Mouse (Mus musculus) kidney, postnatal 14 days (tissue): ENCODE measurements at regions not wholly inside any gene's neighbourhood (a gene's known extent, or its start where the extent isn't known, plus 50 kb on each side); places are given as distances from the start of the nearest gene placed in this dataset.

Experiments used
- DNase-seq: peaks from one replicate; pipeline ENCODE4 v3.0.0; 2022; ENCODE audit warnings: mixed read lengths

DNA sequence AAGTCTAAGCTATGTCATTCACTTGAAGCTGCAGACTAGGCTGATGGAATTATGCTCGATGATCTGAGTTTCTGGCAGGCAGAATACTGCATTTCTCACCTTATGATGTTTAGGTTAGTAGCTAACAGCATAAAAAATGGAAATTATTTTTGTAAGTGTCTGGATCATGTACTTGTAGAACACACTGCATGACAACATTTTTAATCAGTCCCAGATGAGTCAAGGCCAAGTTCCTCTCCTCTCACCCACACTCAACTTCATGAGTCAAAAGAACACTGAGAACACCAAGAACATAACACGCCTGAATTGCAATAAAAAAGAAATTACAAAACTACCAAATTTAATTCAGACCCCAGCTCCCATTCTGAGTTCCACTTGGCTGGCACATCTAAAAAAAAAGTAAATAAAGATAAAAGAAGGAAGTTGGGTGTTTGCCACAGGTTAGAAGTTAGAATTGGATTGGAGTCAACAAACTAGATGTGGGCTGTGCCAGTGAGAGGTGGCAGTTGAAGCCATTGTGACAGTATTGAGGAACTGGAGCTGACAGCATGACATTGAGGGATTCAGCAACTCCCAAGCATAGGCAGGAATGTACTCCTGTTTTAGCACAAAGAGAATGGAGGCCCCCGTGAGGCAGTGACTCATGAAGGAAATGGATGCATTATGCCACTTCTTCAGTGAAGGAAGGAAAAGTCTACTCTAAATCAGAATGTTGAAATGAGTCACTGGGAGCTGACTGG is 222.8 kb upstream of the 4931408C20Rik start:
- DNase-seq: no peak

DNA sequence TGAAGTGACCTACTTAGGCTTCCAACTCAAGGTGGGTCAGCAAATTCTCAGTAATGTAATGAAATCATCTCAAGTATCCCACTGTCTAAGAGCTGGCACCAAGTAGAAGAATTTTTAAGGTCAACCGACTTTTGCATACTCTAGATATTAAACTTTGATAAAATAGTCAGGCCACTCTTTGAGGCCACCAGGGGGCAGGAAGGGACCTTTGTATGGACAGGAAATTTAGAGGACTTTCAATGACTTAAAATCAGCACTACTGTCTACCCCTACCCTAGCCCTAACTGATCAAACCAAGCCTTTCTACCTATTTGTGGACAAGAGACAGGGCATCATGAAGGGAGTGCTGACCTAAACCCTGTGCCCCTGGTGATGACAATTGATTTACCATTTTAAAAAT is 215.0 kb upstream of the 4931408C20Rik start:
- no peak for DNase-seq

DNA sequence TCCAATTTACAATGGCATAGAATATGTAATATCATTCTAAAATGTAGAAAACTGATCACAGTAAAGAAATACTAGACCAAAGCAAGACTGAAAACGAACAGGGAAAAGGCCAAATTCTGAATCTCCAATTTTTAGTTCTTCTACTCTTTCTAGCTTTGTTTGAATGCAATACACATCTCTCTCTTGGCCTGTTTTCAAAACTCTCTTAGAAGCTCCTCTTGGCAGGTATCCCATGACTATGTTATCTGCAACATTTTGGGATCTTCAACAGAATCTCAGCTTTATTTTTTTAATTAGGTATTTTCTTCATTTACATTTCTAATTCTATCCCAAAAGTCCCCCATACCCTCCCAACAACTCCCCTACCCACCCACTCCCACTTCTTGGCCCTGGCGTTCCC is 170.2 kb upstream of the 4931408C20Rik start:
- no peak for DNase-seq

DNA sequence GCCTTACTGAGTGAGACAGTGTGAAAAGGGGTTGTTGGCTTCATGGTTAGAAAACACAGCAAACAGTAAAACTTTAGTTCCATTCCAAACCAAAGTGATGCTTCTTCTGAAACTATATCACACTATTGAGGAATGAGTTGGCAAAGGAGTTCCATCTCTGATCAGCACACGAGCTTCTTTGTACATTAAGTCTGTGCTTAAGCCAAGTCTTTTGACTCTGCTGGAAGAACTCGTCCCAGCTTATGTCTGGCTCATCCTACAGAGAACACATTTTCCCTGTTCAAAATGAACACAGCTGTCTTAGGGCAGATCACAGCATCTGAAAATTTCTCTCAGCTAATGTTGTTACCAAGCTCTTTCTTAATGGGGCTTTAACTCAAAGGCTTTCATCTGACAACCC is 166.5 kb upstream of the 4931408C20Rik start:
- DNase-seq: no peak

- DNase-seq: peak; percentile 17
These were observed 122.0 kb upstream of the 4931408C20Rik start for GRCm38 (mm10) chr1:26809259-26809658.

- DNase-seq: no peak
These were observed 77.8 kb upstream of the 4931408C20Rik start for GRCm38 (mm10) chr1:26765076-26765475.
